Mouse (Mus musculus) lung, adult 2 months (tissue): Measurements from ENCODE around the gene Tll2.

Source experiments
- CTCF ChIP-seq: fragments of 200-500 bp; IDR thresholded peaks from 2 replicates; pipeline ENCODE4 v1.5.1; 2011; ENCODE audit warnings: mild to moderate bottlenecking, low read length, control low read depth; ENCODE audit not compliant: insufficient read depth
- POLR2A ChIP-seq: fragments of 200-500 bp; IDR thresholded peaks from 2 replicates; pipeline ENCODE4 v1.6.1; 2011; ENCODE audit warnings: low read depth, mild to moderate bottlenecking, control low read depth, low read length, borderline replicate concordance; ENCODE audit errors: extremely low read depth

DNA sequence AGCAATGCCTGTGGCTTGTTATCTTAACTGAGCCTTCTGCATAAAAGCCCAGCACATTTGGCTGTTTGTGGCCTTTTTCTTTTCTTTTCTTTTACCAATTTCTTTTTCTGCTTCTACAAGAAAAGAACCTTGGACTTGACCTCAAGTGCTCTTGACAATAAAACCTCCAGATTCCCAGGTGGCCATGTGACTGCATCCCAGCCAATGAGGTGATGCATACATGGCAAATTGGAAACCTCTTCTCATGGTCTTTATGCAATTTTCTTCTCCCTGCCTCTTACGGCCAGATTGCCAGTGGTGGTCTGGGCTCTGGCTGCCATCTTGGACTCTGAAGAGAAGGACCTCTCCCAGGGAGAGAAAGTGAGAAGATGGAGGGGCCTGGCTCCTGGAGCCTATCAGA lies 13.3 kb downstream of the Tll2 start:
- TF ChIP-seq CTCF: no peak
- TF ChIP-seq POLR2A: no peak
